Mouse (Mus musculus): Measurements from ENCODE around the gene Mfng.

GRCm38 (mm10) chr15:78779253-78779652 lies 6.0 kb upstream of the Mfng start:
- no peak for TF ChIP-seq CTCF (IDR thresholded peaks at IDR 0.05; ENCODE audit: borderline replicate concordance, control insufficient read depth, extremely low read depth, insufficient read depth, low read length, poor library complexity)
- no peak for TF ChIP-seq POLR2A (IDR thresholded peaks at IDR 0.05; ENCODE audit: control insufficient read depth, extremely low read depth, insufficient read depth, low read length, poor library complexity)
